Mouse (Mus musculus): Measurements from ENCODE around the gene Mrpl38.

The Mrpl38 gene

GRCm38 (mm10) chr11:116138468-116139138, at the start of gene Mrpl38:
Gene Mrpl38 (minus strand): TSS chr11:116138868.
- DNase-seq (ENCODE audit: low read depth, low spot score) = peak; percentile 97

- DNase-seq (ENCODE audit: low read depth, low spot score) = no peak
Measured at GRCm38 (mm10) chr11:116187226-116187930, 48.7 kb upstream of the Mrpl38 start.

GRCm38 (mm10) chr11:116186360-116186759, 47.7 kb upstream of the Mrpl38 start:
- DNase-seq (ENCODE audit: low read depth, low spot score) = no peak

GRCm38 (mm10) chr11:116185836-116186235, 47.2 kb upstream of the Mrpl38 start:
- DNase-seq (ENCODE audit: low read depth, low spot score) = no peak

- DNase-seq (ENCODE audit: low read depth, low spot score) = no peak
Measured at GRCm38 (mm10) chr11:116178411-116179121, 39.9 kb upstream of the Mrpl38 start.

- DNase-seq (ENCODE audit: low read depth, low spot score) = no peak
Measured at GRCm38 (mm10) chr11:116176010-116176409, 37.3 kb upstream of the Mrpl38 start.

- DNase-seq (ENCODE audit: low read depth, low spot score) = no peak
Measured at GRCm38 (mm10) chr11:116174775-116175448, 36.2 kb upstream of the Mrpl38 start.

GRCm38 (mm10) chr11:116171959-116172358, 33.3 kb upstream of the Mrpl38 start:
- DNase-seq (ENCODE audit: low read depth, low spot score) = no peak

GRCm38 (mm10) chr11:116170003-116170800, 31.5 kb upstream of the Mrpl38 start:
- no peak for DNase-seq (ENCODE audit: low read depth, low spot score)

- no peak for DNase-seq (ENCODE audit: low read depth, low spot score)
Measured at GRCm38 (mm10) chr11:116169214-116169613, 30.5 kb upstream of the Mrpl38 start.

- DNase-seq (ENCODE audit: low read depth, low spot score) = peak; percentile 96
Measured at GRCm38 (mm10) chr11:116167884-116168439, 29.3 kb upstream of the Mrpl38 start, which contains the start of gene Fbf1. Gene Fbf1 (minus strand): TSS chr11:116168166.

- DNase-seq (ENCODE audit: low read depth, low spot score) = peak; percentile 9
Measured at GRCm38 (mm10) chr11:116167232-116167631, 28.6 kb upstream of the Mrpl38 start.

- peak; percentile 37 for DNase-seq (ENCODE audit: low read depth, low spot score)
Measured at GRCm38 (mm10) chr11:116163002-116163401, 24.3 kb upstream of the Mrpl38 start.

- no peak for DNase-seq (ENCODE audit: low read depth, low spot score)
Measured at GRCm38 (mm10) chr11:116162146-116162545, 23.5 kb upstream of the Mrpl38 start.

GRCm38 (mm10) chr11:116161312-116161711, 22.6 kb upstream of the Mrpl38 start:
- DNase-seq (ENCODE audit: low read depth, low spot score) = no peak

GRCm38 (mm10) chr11:116150960-116151359, 12.3 kb upstream of the Mrpl38 start:
- DNase-seq (ENCODE audit: low read depth, low spot score) = no peak

- DNase-seq (ENCODE audit: low read depth, low spot score) = no peak
Measured at GRCm38 (mm10) chr11:116149341-116149740, 10.7 kb upstream of the Mrpl38 start.

GRCm38 (mm10) chr11:116148761-116149221, 10.1 kb upstream of the Mrpl38 start:
- DNase-seq (ENCODE audit: low read depth, low spot score) = no peak

- DNase-seq (ENCODE audit: low read depth, low spot score) = no peak
Measured at GRCm38 (mm10) chr11:116146294-116146985, 7.8 kb upstream of the Mrpl38 start.
